Mouse (Mus musculus): ENCODE measurements around the gene Ppp1r12b.

DNA sequence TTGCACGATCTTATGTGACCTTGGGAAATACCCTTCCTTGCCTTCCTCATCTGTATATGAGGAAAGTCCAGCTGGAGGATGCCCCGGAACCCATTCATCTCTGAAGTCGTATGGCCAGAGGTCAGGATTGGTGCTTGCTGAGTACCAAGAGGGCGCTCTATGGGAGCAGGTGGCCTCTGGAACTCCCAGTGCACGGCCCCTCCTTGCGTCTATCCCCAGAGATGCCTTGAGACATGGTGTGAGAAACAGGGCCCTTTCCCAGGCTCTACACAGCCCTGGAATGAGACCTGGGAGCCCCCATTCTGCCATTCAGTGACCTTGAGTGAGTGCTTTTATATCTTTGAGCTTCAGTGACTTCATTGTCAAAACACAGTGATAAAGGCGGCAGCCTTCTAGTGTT, 244.7 kb downstream of the Ppp1r12b start:
- TF ChIP-seq CTCF (conservative IDR thresholded peaks at IDR 0.05; ENCODE audit: low read length) = no peak
- TF ChIP-seq NANOG (IDR thresholded peaks at IDR 0.05; ENCODE audit: borderline replicate concordance, low read length) = no peak
- TF ChIP-seq POU5F1 (IDR thresholded peaks at IDR 0.05; ENCODE audit: borderline replicate concordance, low read length) = no peak
